Mouse (Mus musculus): Measurements from ENCODE around the gene Phf6. TPM values are rescaled to one million over a fixed set of nuclear protein-coding genes. Genes with fewer than 3 reads are reported as not detected.
"Not testable (repeated sequence)": the region's sequence is repeated elsewhere in the genome, so short reads cannot be mapped to it uniquely, and the experiment has no call there.

Gene Phf6
- polyA plus RNA-seq, 1 experiment from 2014 or later: 94.4 TPM

DNA sequence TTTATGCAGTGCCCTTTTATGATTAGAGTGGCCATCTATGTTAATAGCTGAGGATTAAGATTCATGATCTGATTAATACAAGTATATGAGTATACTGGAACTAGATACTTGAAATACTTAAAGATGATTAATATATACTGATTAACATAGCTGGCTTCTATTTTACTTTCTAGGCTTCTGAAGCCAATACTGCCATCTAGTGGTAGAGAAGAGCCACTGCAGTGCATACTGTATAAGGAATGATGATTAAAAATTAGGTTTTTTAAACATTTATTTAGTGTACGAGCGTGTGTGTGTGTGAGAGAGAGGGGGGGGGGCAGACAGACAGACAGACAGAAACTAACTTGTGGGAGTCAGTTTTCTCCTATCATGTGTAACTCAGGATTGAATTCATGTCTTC lies 22.4 kb downstream of the Phf6 start:
- DNase-seq (ENCODE audit: low spot score): no peak
- no peak overlapping the region for H3K4me3 ChIP-seq
- H3K27me3 ChIP-seq (ENCODE audit: low read depth, poor library complexity, severe bottlenecking): no peaks in the 10 kb centered on the region
- H3K36me3 ChIP-seq: peaks cover 37% of the 10 kb centered on the region
- H3K9me3 ChIP-seq (replicated peaks): no peaks in the 10 kb centered on the region
- 87% methylated on average over 2 of the region's 2 CpGs for WGBS
- no peaks in the 10 kb centered on the region for H3K4me1 ChIP-seq
- H3K27ac ChIP-seq (replicated peaks): no peak overlapping the region

DNA sequence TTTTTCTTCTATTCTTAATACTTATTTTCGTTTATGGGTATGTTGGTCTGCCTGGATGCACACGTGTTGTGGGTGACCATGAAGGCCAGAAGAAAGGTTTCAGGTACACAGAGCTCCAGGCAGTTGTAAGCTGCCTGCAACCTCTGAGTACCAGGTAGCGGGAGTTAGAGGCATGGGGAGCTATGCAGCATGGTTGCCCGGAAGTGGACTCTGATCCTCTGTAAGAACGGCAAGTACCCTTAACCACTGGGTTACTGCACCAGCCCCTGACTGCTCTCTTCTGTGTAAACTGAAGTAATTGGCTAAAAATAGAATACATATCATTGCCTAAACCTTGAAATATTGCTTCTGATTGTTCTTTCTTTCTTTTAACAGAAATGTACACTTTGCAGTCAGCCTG lies 33.4 kb downstream of the Phf6 start:
- no peaks in the 10 kb centered on the region for H3K27me3 ChIP-seq (ENCODE audit: low read depth, poor library complexity, severe bottlenecking)
- 92% methylated on average over 5 of the region's 5 CpGs for WGBS
- DNase-seq (ENCODE audit: low spot score): no peak
- peaks cover 87% of the 10 kb centered on the region for H3K36me3 ChIP-seq
- H3K4me3 ChIP-seq: no peak overlapping the region
- no peaks in the 10 kb centered on the region for H3K9me3 ChIP-seq (replicated peaks)
- H3K4me1 ChIP-seq: no peaks in the 10 kb centered on the region
- H3K27ac ChIP-seq (replicated peaks): no peak overlapping the region

DNA sequence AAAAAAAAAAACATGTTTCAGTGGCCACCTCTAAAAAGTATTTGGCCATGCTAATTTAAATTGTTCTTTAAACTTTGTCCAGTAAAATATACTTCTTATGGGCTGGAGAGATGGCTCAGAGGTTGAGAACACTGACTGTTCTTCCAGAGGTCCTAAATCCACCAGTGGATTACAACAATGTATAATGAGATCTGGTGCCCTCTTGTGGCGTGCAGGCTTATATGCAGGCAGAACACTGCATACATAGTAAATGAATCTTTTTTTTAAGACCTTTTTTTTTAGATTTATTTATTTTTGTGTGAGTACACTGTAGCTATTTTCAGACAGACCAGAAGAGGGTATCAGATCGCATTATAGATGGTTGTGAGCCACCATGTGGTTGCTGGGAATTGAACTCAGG lies 37.6 kb downstream of the Phf6 start:
- Histone ChIP-seq H3K27me3 (ENCODE audit: low read depth, poor library complexity, severe bottlenecking) (no peaks in the 10 kb centered on the region), H3K4me3 (no peak overlapping the region), H3K36me3 (peaks cover 92% of the 10 kb centered on the region), H3K9me3 (replicated peaks) (no peaks in the 10 kb centered on the region), H3K4me1 (no peaks in the 10 kb centered on the region), H3K27ac (replicated peaks) (no peak overlapping the region)
- WGBS: 73% methylated on average over 2 of the region's 2 CpGs
- DNase-seq (ENCODE audit: low spot score): no peak

DNA sequence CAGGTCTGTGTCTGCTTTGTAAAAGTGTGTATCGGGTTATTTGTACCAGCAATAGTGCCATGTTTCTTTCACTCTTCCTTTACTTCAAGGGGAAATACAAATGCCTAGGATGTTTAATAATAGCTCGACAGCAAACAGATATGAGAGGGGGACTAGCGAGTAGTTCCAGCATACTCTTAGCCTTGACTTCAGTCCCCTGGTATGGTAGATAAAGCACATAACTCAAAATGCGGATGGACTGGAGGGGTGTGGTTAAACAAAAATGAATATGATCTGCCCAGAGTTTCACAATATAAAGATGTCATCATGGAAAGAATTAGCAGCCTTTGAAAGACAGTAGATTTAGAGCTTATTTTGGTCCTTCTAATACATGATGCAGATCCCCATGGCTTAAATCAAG lies 44.9 kb downstream of the Phf6 start:
- H3K27me3 ChIP-seq (ENCODE audit: low read depth, poor library complexity, severe bottlenecking): no peaks in the 10 kb centered on the region
- H3K27ac ChIP-seq (replicated peaks): no peak overlapping the region
- H3K36me3 ChIP-seq: peaks cover 43% of the 10 kb centered on the region
- H3K4me3 ChIP-seq: no peak overlapping the region
- no peaks in the 10 kb centered on the region for H3K4me1 ChIP-seq
- WGBS: 91% methylated on average over 4 of the region's 4 CpGs
- no peak for DNase-seq (ENCODE audit: low spot score)
- no peaks in the 10 kb centered on the region for H3K9me3 ChIP-seq (replicated peaks)

DNA sequence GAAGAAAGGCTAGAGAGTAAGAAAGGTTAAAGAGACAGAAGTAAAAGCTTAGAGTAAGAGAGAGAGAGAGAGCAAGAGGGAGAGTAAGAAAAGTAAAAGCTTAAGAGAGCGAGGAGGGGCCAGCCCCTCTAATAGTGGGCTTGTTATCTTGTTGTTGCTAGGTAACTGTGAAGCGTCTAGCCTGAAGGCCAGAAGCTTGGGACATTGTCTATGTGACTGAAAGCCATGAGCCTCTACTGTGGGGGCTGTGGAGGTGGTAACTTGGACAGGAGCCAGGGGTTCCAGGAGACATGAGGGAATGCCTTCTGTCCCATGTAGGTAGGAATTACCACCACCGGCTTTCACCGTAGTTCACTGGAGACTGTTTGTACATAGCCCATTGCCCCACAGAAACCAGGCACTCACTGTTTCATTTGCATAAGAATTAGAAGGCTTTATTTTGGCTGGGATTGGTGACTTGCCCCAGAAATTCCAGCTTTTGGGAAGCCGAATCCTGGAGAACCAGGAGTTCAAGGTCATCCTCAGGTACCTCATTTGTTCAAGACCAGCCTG lies 49.6 kb downstream of the Phf6 start:
- Histone ChIP-seq H3K27ac (replicated peaks) (no peak overlapping the region), H3K4me1 (no peaks in the 10 kb centered on the region), H3K4me3 (no peak overlapping the region), H3K9me3 (replicated peaks) (no peaks in the 10 kb centered on the region), H3K36me3 (0 out of 2 replicates have a peak, but pooled peaks cover 3% of the 10 kb centered on the region), H3K27me3 (ENCODE audit: low read depth, poor library complexity, severe bottlenecking) (no peaks in the 10 kb centered on the region)
- DNase-seq (ENCODE audit: low spot score): no peak
- WGBS: 67% methylated on average over 5 of the region's 5 CpGs

DNA sequence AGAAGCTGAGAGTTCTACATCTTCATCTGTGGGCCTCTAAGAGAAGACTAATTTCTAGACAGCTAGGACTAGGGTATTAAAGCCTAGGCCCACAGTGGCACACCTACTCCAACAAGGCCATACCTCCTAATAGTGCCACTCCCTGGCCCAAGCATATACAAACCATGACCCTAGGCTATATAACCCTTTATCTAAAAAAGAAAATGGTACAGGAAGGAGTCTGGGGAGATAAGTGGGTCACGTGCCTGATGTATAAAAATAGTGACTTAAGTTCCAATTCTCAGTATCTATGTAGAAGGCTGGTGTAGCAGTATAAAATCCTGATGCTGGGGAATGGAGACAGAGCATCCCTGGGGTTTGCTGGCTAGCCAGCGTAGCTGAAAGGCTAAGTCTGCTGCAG lies 53.1 kb downstream of the Phf6 start:
- Histone ChIP-seq H3K27ac (replicated peaks) (no peak overlapping the region), H3K27me3 (ENCODE audit: low read depth, poor library complexity, severe bottlenecking) (no peaks in the 10 kb centered on the region), H3K36me3 (no peaks in the 10 kb centered on the region), H3K4me3 (no peak overlapping the region), H3K9me3 (replicated peaks) (no peaks in the 10 kb centered on the region), H3K4me1 (no peaks in the 10 kb centered on the region)
- WGBS: 90% methylated on average over 2 of the region's 2 CpGs
- DNase-seq (ENCODE audit: low spot score): no peak

DNA sequence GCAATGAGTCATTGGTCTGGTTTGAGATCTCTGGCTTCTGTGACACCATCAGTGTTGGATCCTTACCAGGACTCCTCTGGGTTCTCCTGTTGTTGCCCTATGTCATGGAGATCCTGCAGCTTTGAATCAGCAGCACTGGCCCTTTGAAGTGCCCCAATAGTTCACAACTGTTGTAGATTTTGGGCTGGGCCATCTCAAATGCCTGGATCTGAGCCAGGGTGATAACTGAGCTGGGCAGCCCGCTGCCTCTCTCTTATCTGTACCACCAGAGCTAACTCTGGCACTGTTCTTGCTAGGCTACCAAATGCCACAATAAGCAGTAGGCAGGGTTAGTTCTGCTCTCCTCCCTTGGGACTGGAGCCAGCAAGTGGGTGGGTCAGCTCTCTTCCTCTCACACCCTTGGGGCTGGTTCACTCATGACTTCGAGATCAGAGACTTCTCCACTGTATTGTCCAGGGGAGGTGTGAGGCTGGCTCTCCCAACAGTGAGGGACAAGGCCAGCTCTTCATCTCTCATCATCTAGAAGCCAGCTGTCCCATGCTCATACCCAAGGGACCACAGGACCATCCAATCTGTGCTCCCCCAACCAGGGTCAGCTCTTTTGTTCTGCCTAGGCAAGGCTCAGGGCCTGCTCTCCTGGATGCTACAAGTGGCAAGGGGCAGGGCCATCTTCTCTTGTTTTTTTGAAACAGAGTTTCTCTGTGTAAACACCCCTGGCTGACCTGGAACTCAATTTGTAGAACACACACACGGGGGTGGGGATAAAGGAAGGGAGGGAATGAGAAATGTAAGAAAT lies 59.3 kb downstream of the Phf6 start:
- Histone ChIP-seq H3K27ac (replicated peaks) (no peak overlapping the region), H3K36me3 (no peaks in the 10 kb centered on the region), H3K4me1 (no peaks in the 10 kb centered on the region), H3K4me3 (no peak overlapping the region), H3K9me3 (replicated peaks) (no peaks in the 10 kb centered on the region), H3K27me3 (ENCODE audit: low read depth, poor library complexity, severe bottlenecking) (no peaks in the 10 kb centered on the region)
- no peak for DNase-seq (ENCODE audit: low spot score)
- 69% methylated on average over 3 of the region's 3 CpGs for WGBS

DNA sequence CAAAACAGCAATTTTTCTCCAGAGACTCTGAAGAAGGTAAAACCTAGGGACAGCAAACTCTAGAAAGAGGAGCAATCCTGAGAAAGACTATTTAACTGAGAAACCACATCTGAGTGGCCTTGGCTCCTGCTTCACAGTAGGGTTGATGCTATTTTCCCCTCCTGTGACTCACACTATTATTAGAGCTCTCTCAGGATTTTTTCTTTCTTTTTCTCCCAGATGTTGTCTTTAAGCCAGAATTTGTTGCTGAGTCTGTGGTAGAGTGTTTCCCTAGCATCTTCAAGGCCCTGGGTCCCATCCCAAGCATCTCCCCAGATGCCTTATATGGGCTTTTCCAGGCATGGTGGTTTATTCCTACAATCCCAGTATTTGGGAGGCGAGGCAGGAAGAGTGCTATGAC lies 60.1 kb downstream of the Phf6 start:
- 67% methylated on average over 1 of the region's 1 CpGs for WGBS
- no peak overlapping the region for H3K27ac ChIP-seq (replicated peaks)
- DNase-seq (ENCODE audit: low spot score): no peak
- no peaks in the 10 kb centered on the region for H3K4me1 ChIP-seq
- no peaks in the 10 kb centered on the region for H3K36me3 ChIP-seq
- no peaks in the 10 kb centered on the region for H3K9me3 ChIP-seq (replicated peaks)
- H3K27me3 ChIP-seq (ENCODE audit: low read depth, poor library complexity, severe bottlenecking): no peaks in the 10 kb centered on the region
- no peak overlapping the region for H3K4me3 ChIP-seq

DNA sequence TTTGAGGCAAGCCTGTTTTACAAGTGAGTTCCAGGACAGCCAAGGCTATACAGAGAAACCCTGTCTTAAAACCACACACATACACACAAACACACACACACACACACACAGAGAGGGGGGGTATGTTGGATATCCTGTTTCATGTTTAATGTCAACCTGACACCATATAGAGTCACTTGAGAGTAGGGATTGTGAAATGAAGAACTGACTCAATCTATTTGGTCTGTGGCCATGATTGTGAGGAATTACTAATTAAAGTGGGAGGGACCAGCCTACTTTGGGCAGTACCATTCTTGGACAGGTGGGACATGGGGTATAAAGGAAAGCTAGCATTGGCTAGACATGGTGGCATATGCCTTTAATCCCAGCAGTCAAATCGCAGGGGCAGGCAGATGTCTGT lies 60.6 kb downstream of the Phf6 start:
- Histone ChIP-seq H3K4me1 (no peaks in the 10 kb centered on the region), H3K9me3 (replicated peaks) (no peaks in the 10 kb centered on the region), H3K27ac (replicated peaks) (no peak overlapping the region), H3K4me3 (no peak overlapping the region), H3K36me3 (no peaks in the 10 kb centered on the region), H3K27me3 (ENCODE audit: low read depth, poor library complexity, severe bottlenecking) (no peaks in the 10 kb centered on the region)
- no peak for DNase-seq (ENCODE audit: low spot score)
- 92% methylated on average over 1 of the region's 1 CpGs for WGBS

DNA sequence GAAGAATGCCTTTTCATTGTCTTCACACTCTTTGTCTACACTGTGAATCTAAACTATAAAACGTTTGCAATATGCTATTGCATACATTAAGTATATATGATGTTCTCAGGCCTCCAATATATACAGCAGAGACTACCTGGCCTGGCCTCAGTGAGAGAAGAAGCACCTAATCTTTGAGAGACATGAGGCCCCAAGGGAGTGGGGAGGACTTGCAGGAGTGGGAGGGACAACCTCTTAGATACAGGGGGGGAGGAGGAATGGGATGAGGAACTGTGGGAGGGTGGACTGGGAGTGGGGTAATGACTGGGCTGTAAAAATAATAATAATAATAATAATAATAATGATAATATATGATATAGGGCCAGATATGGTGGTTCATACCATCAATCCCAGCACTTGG lies 66.5 kb downstream of the Phf6 start:
- Histone ChIP-seq H3K9me3 (replicated peaks) (no peaks in the 10 kb centered on the region), H3K36me3 (no peaks in the 10 kb centered on the region), H3K27ac (replicated peaks) (no peak overlapping the region), H3K4me3 (no peak overlapping the region), H3K4me1 (no peaks in the 10 kb centered on the region), H3K27me3 (ENCODE audit: low read depth, poor library complexity, severe bottlenecking) (no peaks in the 10 kb centered on the region)
- DNase-seq (ENCODE audit: low spot score): no peak
- 52% methylated on average over 1 of the region's 1 CpGs for WGBS

DNA sequence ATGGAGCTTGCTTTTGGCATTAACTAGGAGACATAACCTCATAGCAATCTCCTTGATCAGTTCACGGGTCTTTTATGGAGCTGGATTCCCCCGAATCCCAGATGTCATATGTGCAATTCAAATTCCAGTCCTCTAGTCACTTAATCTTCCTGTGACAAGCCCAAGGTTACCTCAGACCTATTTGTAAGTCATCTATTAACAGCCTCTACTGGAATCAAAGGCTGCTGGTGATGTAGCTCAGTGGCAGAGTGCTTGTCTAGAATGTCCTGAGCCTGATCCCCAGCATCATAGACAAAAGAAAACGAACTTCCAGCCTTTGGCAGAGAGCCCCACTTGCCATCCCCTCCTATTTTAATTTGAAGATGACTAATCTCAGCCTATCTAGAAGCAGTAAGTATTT lies 69.3 kb downstream of the Phf6 start:
- Histone ChIP-seq H3K9me3 (replicated peaks) (no peaks in the 10 kb centered on the region; the same call in 1 of the 2 replicates), H3K27me3 (ENCODE audit: low read depth, poor library complexity, severe bottlenecking) (no peaks in the 10 kb centered on the region), H3K4me1 (no peaks in the 10 kb centered on the region), H3K27ac (replicated peaks) (no peak overlapping the region), H3K4me3 (no peak overlapping the region), H3K36me3 (no peaks in the 10 kb centered on the region)
- no peak for DNase-seq (ENCODE audit: low spot score)
- WGBS: 84% methylated on average over 3 of the region's 3 CpGs

DNA sequence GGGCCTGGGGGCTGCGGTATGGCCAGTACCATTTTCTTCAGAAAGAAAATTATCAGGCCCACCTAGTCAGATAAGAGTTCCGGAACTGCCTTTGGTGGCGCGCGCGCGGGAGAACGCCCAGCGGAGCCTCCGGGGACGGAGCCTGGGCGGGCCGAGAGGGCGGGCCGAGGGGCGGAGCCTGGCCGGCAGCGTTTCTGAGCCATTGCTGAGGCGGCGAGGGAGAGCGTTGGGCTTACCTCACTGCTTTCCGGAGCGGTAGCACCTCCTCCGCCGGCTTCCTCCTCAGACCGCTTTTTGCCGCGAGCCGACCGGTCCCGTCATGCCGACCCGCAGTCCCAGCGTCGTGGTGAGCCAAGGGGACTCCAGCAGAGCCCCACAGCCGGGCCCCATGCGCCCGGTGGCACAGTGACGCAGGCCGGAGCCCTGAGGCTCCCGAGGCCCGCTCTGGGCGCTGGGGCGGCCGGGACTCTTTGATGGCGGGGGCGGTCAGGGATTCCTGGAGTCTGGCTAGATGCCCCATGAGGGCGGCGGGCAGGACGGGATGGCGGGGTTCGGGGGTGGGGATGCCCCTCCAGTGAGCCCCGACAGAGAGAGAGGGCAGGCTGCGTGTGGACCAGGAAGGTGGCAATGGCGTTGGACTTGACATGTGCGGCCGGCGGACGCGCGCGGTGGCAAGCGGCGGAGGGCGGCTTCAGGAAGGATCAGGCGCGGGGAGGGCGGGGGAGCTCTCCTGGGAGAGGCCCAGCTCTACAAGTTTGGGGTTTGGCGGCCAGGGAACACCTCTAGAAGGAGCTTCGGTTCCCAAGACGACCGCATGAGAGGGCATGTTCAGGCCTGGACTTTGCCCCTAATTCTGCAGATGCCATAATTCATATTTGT lies 76.1 kb downstream of the Phf6 start, which contains the start of gene Hprt:
Hprt (plus strand) TSS at position 233 of the 879 bp plus-strand sequence.
- WGBS: 18% methylated on average over 72 of the region's 72 CpGs
- DNase-seq (ENCODE audit: low spot score): peak; percentile 81
- Histone ChIP-seq H3K36me3 (peaks cover 3% of the 10 kb centered on the region; the same call in 1 of the 2 replicates), H3K27me3 (ENCODE audit: low read depth, poor library complexity, severe bottlenecking) (no peaks in the 10 kb centered on the region), H3K27ac (replicated peaks) (peak within 1 kb of the TSS; percentile 93), H3K9me3 (replicated peaks) (no peaks in the 10 kb centered on the region; the same call in 1 of the 2 replicates), H3K4me1 (peaks cover 9% of the 10 kb centered on the region), H3K4me3 (peak within 1 kb of the TSS; percentile 74)

DNA sequence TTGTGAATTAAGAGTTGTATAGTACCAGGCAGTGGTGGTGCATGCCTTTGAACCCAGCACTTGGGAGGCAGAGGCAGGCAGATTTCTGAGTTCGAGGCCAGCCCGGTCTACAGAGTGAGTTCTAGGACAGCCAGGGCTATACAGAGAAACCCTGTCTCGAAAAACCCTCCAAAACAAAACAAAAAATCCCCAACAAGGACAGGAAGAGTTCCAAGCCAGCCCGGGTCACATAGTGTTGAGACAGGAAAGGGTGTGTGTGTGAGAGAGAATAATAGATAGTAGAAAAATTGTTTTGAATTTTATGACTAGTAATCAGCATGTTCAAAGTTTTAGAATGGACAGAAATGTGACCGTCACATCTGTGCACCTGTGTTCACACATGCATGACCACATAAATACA lies 82.7 kb downstream of the Phf6 start:
- 88% methylated on average over 5 of the region's 5 CpGs for WGBS
- H3K4me3 ChIP-seq: not testable (repeated sequence)

More for the DNA sequence above, 82.7 kb downstream of the Phf6 start:
- peaks cover 11% of the 10 kb centered on the region; the same call in 1 of the 2 replicates for H3K36me3 ChIP-seq
- H3K9me3 ChIP-seq (replicated peaks); H3K4me1 ChIP-seq; DNase-seq (ENCODE audit: low spot score); H3K27ac ChIP-seq (replicated peaks); H3K27me3 ChIP-seq (ENCODE audit: low read depth, poor library complexity, severe bottlenecking): not testable (repeated sequence)

Measured in midbrain, embryonic 10.5 days (tissue).